Mouse (Mus musculus): Measurements from ENCODE around the gene Fbn1.

DNA sequence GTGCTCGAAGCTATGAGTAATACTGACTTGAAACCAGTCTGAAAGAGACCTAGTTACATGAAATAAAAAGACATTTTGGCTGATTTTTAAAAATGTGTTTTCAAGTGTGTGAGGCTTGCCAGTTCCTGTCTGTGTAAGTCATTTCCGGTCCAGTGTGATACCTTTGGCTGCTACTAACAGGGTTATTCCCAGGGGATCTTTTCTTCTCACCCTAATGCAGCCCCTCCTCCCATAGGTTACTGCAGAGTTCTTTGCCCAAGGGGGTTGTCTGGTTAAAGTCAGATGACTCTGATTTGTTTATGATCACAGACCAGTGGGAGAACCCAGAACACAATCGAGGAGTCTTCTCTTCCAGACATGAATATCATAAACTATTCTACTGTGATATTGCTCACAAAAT is 151.3 kb downstream of the Fbn1 start:
- TF ChIP-seq POLR2A (IDR thresholded peaks at IDR 0.05; ENCODE audit: insufficient read depth, low read depth, low read length) (no peak), CTCF (IDR thresholded peaks at IDR 0.05) (no peak), EP300 (IDR thresholded peaks at IDR 0.05; ENCODE audit: insufficient read depth, low read depth, low read length) (no peak)

Data from heart, adult 2 months (tissue).